Mouse (Mus musculus) stomach, postnatal 0 days (tissue): Measurements from ENCODE around the gene Phf12.

Source experiments
- CTCF ChIP-seq: IDR thresholded peaks from 2 replicates; pipeline ENCODE4 v1.5.1; 2016; ENCODE audit warnings: antibody characterized with exemption, low read depth, mild to moderate bottlenecking, moderate library complexity
- EP300 ChIP-seq: optimal IDR thresholded peaks from 2 replicates; pipeline ENCODE3; 2016; ENCODE audit warnings: antibody characterized with exemption

DNA sequence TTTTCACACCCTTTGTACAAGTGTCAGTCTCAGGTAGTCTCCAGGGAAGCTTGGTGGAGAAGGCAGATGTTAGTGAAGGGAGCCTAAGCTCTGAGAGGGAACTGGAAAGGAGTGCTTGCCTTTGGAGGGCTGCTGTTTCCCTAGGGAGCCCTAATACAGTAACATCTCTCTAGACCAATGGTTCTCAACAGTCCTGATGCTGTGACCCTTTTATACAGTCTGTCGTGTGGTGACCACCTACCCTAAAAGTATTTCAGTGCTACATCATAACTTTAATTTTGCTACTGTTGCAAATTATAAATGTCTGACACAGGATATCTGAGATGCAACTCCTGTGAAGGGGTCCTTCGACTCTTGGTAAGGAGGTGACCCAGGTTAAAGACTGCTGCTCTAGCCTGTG is 48.0 kb downstream of the Phf12 start:
- TF ChIP-seq CTCF, result no peak
- no peak for TF ChIP-seq EP300
